Mouse (Mus musculus) urinary bladder, adult 2 months (tissue): ENCODE results near the gene Sirpb1c. TPM values are rescaled to one million over a fixed set of nuclear protein-coding genes. Genes with fewer than 3 reads are reported as not detected.
"Not testable (repeated sequence)": the region's sequence is repeated elsewhere in the genome, so short reads cannot be mapped to it uniquely, and the experiment has no call there.

Source experiments
- DNase-seq: peaks from one replicate; pipeline ENCODE4 v3.0.0; 2022; ENCODE audit warnings: low spot score
- polyA plus RNA-seq: library from polyadenylated mRNA; depleted of rRNA; stranded (reverse); fragments of >200 nt; gene quantifications from 2 replicates; pipeline ENCODE4 v1.2.3, GENCODE M21; 2012; rRNA removed

Sirpb1c gene
- 0.19 and 0.65 TPM in 2 replicates for polyA plus RNA-seq

GRCm38 (mm10) chr3:15848280-15848679 is at the start of gene Sirpb1c:
Sirpb1c (minus strand) TSS chr3:15848528.
- not testable (repeated sequence) for DNase-seq

DNA sequence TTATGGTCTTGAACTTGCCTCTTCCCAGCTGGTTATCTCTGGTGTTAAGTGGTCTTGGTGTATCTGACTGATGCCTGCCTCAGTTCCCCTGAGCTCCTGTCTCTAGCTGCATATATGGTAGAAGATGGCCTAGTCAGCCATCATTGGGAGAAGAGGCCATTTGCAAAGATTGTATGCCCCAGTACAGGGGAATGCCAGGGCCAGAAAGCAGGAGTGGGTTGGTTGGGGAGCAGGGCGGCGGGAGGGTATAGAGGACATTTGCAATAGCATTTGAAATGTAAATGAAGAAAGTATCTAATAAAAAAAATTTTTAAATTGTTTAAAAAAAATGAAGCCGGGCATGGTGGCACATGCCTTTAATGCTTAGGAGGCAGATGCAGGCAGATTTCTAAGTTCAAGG is 38.1 kb upstream of the Sirpb1c start:
- no peak for DNase-seq

DNA sequence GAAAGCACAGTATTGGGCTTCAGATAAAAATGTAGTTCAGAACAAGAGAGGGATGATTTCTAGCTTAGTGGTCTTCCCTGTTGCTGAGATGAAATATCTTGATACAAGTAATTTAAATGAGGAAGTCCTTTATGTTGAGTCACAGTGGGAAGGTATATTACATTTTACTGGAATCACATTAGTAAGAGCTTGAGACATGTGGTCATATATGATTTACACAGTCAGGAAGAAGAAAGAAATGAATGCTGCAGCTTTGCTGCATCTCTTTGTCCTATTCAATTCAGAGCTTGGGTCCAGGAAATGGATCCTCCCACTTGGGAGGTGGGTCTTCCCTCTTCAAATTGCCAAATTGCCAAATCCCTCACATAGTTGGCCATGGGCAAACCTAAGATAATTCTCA is 7.4 kb upstream of the Sirpb1c start:
- not testable (repeated sequence) for DNase-seq

- no peak for DNase-seq
Measured at GRCm38 (mm10) chr3:15849922-15850321, 1.6 kb upstream of the Sirpb1c start.

DNA sequence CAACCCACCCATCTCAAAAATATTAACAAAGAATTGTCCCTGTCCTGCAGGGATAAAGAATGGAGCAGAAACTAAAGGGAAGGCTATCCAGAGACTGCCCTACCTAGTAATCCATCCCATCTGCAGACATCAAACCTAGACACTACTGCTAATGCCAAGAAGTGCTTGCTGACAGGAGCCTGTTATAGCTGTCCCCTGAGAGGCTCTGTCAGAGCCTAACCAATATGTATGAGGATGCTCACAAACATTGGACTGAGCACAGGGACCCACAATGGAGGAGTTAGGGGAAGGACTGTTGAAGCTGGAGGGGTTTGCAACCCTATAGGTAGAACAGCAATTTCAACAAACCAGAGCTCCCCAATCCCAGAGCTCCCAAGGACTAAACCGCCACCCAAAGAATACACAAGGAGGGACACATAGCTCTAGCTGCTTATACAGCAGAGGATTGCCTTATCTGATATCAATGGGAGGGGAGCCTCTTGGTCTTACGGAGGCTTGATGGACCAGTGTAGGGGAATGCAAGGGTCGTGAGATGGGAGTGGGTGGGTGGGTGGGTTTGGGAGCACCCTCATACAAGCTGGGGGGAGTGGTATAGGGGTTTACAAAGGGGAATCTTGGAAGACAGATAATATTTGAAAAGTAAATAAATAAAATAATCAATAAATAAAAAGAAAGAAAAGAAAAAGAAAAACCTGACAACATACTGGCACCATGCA is 838 bp downstream of the Sirpb1c start:
- peak; percentile 15 for DNase-seq

DNA sequence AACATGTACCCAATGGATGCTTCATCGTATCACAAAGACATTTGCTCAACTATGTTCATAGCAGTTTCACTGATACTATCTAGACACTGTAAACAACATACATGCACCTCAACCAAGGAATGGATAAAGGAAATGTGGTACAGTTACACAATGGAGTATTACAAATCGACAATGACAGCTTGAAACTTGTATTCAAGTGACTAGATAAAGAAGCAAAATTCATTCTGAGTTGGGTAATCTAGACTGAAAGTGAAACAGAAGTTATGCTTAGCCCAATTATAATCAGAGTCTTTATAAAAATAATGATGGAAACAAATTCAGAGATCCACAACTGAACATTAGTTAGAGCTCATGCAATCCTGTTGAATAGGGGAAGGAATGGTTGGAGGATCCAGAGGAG is 74.7 kb downstream of the Sirpb1c start:
- not testable (repeated sequence) for DNase-seq

Other genes starting within 250 kb of the Sirpb1c start
- 0.08 and 0.21 TPM in 2 replicates for gene Gm5150, start 157.9 kb upstream of the Sirpb1c start, polyA plus RNA-seq